Mouse (Mus musculus): ENCODE data around the gene Psma7. TPM values are rescaled to one million over a fixed set of nuclear protein-coding genes. Genes with fewer than 3 reads are reported as not detected.
A peak's percentile ranks its signal among the peaks of the same experiment; 100 is the strongest.

Psma7 gene
- polyA plus RNA-seq, 1 experiment from 2014 or later, result 610 TPM

GRCm38 (mm10) chr2:180033956-180034355 lies 8.3 kb downstream of the Psma7 start:
- H3K27me3 ChIP-seq (ENCODE audit: control insufficient read depth, insufficient read depth, low read length), result no peaks in the 10 kb centered on the region
- peaks cover 100% of the 10 kb centered on the region for H3K36me3 ChIP-seq (ENCODE audit: control insufficient read depth, insufficient read depth, low read length)
- WGBS, result 75% methylated on average over 3 of the region's 3 CpGs
- H3K4me1 ChIP-seq (ENCODE audit: control insufficient read depth, insufficient read depth, low read length), result no peaks in the 10 kb centered on the region
- no peak overlapping the region for H3K27ac ChIP-seq (replicated peaks; ENCODE audit: low read depth, low read length)
- DNase-seq, result no peak
- no peak overlapping the region for H3K4me3 ChIP-seq (replicated peaks; ENCODE audit: low read depth, low read length)
- no peak overlapping the region for H3K9ac ChIP-seq (replicated peaks; ENCODE audit: low read length)
- H3K9me3 ChIP-seq (ENCODE audit: control insufficient read depth, low read length), result no peaks in the 10 kb centered on the region
- ATAC-seq (ENCODE audit: low FRiP score, low TSS enrichment), result no peak; the same call in 1 of the 2 replicates
- no peak overlapping the region for H3K4me2 ChIP-seq (ENCODE audit: low read length)

GRCm38 (mm10) chr2:180032925-180033324 lies 9.3 kb downstream of the Psma7 start:
- Histone ChIP-seq H3K4me2 (ENCODE audit: low read length) (no peak overlapping the region), H3K4me3 (replicated peaks; ENCODE audit: low read depth, low read length) (no peak overlapping the region), H3K9me3 (ENCODE audit: control insufficient read depth, low read length) (no peaks in the 10 kb centered on the region), H3K9ac (replicated peaks; ENCODE audit: low read length) (no peak overlapping the region), H3K27me3 (ENCODE audit: control insufficient read depth, insufficient read depth, low read length) (no peaks in the 10 kb centered on the region), H3K27ac (replicated peaks; ENCODE audit: low read depth, low read length) (no peak overlapping the region), H3K36me3 (ENCODE audit: control insufficient read depth, insufficient read depth, low read length) (peaks cover 100% of the 10 kb centered on the region), H3K4me1 (ENCODE audit: control insufficient read depth, insufficient read depth, low read length) (peaks cover 6% of the 10 kb centered on the region)
- DNase-seq, result no peak
- no peak for ATAC-seq (ENCODE audit: low FRiP score, low TSS enrichment)
- WGBS, result 89% methylated on average over 3 of the region's 3 CpGs

GRCm38 (mm10) chr2:180031270-180031669 lies 11.0 kb downstream of the Psma7 start:
- H3K9me3 ChIP-seq (ENCODE audit: control insufficient read depth, low read length), result no peaks in the 10 kb centered on the region
- no peak overlapping the region for H3K27ac ChIP-seq (replicated peaks; ENCODE audit: low read depth, low read length)
- peaks cover 93% of the 10 kb centered on the region for H3K36me3 ChIP-seq (ENCODE audit: control insufficient read depth, insufficient read depth, low read length)
- H3K4me1 ChIP-seq (ENCODE audit: control insufficient read depth, insufficient read depth, low read length), result peaks cover 22% of the 10 kb centered on the region
- H3K4me2 ChIP-seq (ENCODE audit: low read length), result no peak overlapping the region
- no peaks in the 10 kb centered on the region for H3K27me3 ChIP-seq (ENCODE audit: control insufficient read depth, insufficient read depth, low read length)
- H3K9ac ChIP-seq (replicated peaks; ENCODE audit: low read length), result no peak overlapping the region
- WGBS, result 90% methylated on average over 6 of the region's 6 CpGs
- DNase-seq, result no peak
- H3K4me3 ChIP-seq (replicated peaks; ENCODE audit: low read depth, low read length), result no peak overlapping the region
- no peak for ATAC-seq (ENCODE audit: low FRiP score, low TSS enrichment)

GRCm38 (mm10) chr2:180027768-180028167 lies 14.5 kb downstream of the Psma7 start:
- peaks cover 58% of the 10 kb centered on the region for H3K36me3 ChIP-seq (ENCODE audit: control insufficient read depth, insufficient read depth, low read length)
- H3K4me2 ChIP-seq (ENCODE audit: low read length), result peak overlapping the region; percentile 82

GRCm38 (mm10) chr2:180025861-180026200 lies 16.4 kb downstream of the Psma7 start:
- ATAC-seq (ENCODE audit: low FRiP score, low TSS enrichment), result no peak

More at GRCm38 (mm10) chr2:180027768-180028167, 14.5 kb downstream of the Psma7 start:
- H3K9me3 ChIP-seq (ENCODE audit: control insufficient read depth, low read length), result no peaks in the 10 kb centered on the region
- peaks cover 5% of the 10 kb centered on the region; the same call in 1 of the 2 replicates for H3K27me3 ChIP-seq (ENCODE audit: control insufficient read depth, insufficient read depth, low read length)
- H3K4me1 ChIP-seq (ENCODE audit: control insufficient read depth, insufficient read depth, low read length), result peaks cover 22% of the 10 kb centered on the region
- peak overlapping the region; percentile 88 for H3K9ac ChIP-seq (replicated peaks; ENCODE audit: low read length)
- peak overlapping the region; percentile 98 for H3K4me3 ChIP-seq (replicated peaks; ENCODE audit: low read depth, low read length)
- DNase-seq, result no peak
- no peak for ATAC-seq (ENCODE audit: low FRiP score, low TSS enrichment)
- H3K27ac ChIP-seq (replicated peaks; ENCODE audit: low read depth, low read length), result no peak overlapping the region
- 80% methylated on average over 9 of the region's 9 CpGs for WGBS

GRCm38 (mm10) chr2:180025135-180025860 lies 16.9 kb downstream of the Psma7 start:
- H3K27me3 ChIP-seq (ENCODE audit: control insufficient read depth, insufficient read depth, low read length), result peaks cover 19% of the 10 kb centered on the region; the same call in 1 of the 2 replicates
- H3K9ac ChIP-seq (replicated peaks; ENCODE audit: low read length), result peak overlapping the region; percentile 88
- DNase-seq (peak; percentile 61), ATAC-seq (ENCODE audit: low FRiP score, low TSS enrichment) (peak; percentile 47)
- WGBS, result under 1% methylated on average over 83 of the region's 84 CpGs
- H3K9me3 ChIP-seq (ENCODE audit: control insufficient read depth, low read length), result no peaks in the 10 kb centered on the region
- H3K4me3 ChIP-seq (replicated peaks; ENCODE audit: low read depth, low read length), result peak overlapping the region; percentile 98
- H3K36me3 ChIP-seq (ENCODE audit: control insufficient read depth, insufficient read depth, low read length), result peaks cover 33% of the 10 kb centered on the region
- peaks cover 22% of the 10 kb centered on the region for H3K4me1 ChIP-seq (ENCODE audit: control insufficient read depth, insufficient read depth, low read length)
- peak overlapping the region; percentile 82 for H3K4me2 ChIP-seq (ENCODE audit: low read length)
- peak overlapping the region; percentile 96 for H3K27ac ChIP-seq (replicated peaks; ENCODE audit: low read depth, low read length)

More at GRCm38 (mm10) chr2:180025861-180026200, 16.4 kb downstream of the Psma7 start:
- DNase-seq, result no peak
- H3K4me1 ChIP-seq (ENCODE audit: control insufficient read depth, insufficient read depth, low read length), result peaks cover 22% of the 10 kb centered on the region
- peaks cover 39% of the 10 kb centered on the region for H3K36me3 ChIP-seq (ENCODE audit: control insufficient read depth, insufficient read depth, low read length)
- peak overlapping the region; percentile 88 for H3K9ac ChIP-seq (replicated peaks; ENCODE audit: low read length)
- H3K9me3 ChIP-seq (ENCODE audit: control insufficient read depth, low read length), result no peaks in the 10 kb centered on the region
- peaks cover 19% of the 10 kb centered on the region; the same call in 1 of the 2 replicates for H3K27me3 ChIP-seq (ENCODE audit: control insufficient read depth, insufficient read depth, low read length)
- WGBS, result 7% methylated on average over 6 of the region's 6 CpGs
- H3K27ac ChIP-seq (replicated peaks; ENCODE audit: low read depth, low read length), result peak overlapping the region; percentile 96
- H3K4me2 ChIP-seq (ENCODE audit: low read length), result peak overlapping the region; percentile 82
- H3K4me3 ChIP-seq (replicated peaks; ENCODE audit: low read depth, low read length), result peak overlapping the region; percentile 98

GRCm38 (mm10) chr2:180024401-180025098 lies 17.7 kb downstream of the Psma7 start, which contains the start of gene Lsm14b:
Lsm14b (plus strand) TSS chr2:180024987.
- H3K9ac ChIP-seq (replicated peaks; ENCODE audit: low read length), result peak within 1 kb of the TSS; percentile 88
- peak within 1 kb of the TSS; percentile 98 for H3K4me3 ChIP-seq (replicated peaks; ENCODE audit: low read depth, low read length)
- peak within 1 kb of the TSS; percentile 96 for H3K27ac ChIP-seq (replicated peaks; ENCODE audit: low read depth, low read length)
- peak within 1 kb of the TSS; percentile 82 for H3K4me2 ChIP-seq (ENCODE audit: low read length)
- WGBS, result under 1% methylated on average over 80 of the region's 80 CpGs
- no peaks in the 10 kb centered on the region for H3K9me3 ChIP-seq (ENCODE audit: control insufficient read depth, low read length)
- H3K36me3 ChIP-seq (ENCODE audit: control insufficient read depth, insufficient read depth, low read length), result peaks cover 26% of the 10 kb centered on the region
- peak; percentile 98 for DNase-seq
- peak; percentile 95 for ATAC-seq (ENCODE audit: low FRiP score, low TSS enrichment)
- peaks cover 19% of the 10 kb centered on the region; the same call in 1 of the 2 replicates for H3K27me3 ChIP-seq (ENCODE audit: control insufficient read depth, insufficient read depth, low read length)
- H3K4me1 ChIP-seq (ENCODE audit: control insufficient read depth, insufficient read depth, low read length), result peaks cover 22% of the 10 kb centered on the region

- H3K9me3 ChIP-seq (ENCODE audit: control insufficient read depth, low read length), result no peaks in the 10 kb centered on the region
- H3K4me1 ChIP-seq (ENCODE audit: control insufficient read depth, insufficient read depth, low read length), result peaks cover 14% of the 10 kb centered on the region
- no peak overlapping the region for H3K27ac ChIP-seq (replicated peaks; ENCODE audit: low read depth, low read length)
- WGBS, result 75% methylated on average over 6 of the region's 6 CpGs
- ATAC-seq (ENCODE audit: low FRiP score, low TSS enrichment) (no peak), DNase-seq (no peak)
- H3K36me3 ChIP-seq (ENCODE audit: control insufficient read depth, insufficient read depth, low read length), result peaks cover 8% of the 10 kb centered on the region
- H3K9ac ChIP-seq (replicated peaks; ENCODE audit: low read length), result no peak overlapping the region
- H3K4me3 ChIP-seq (replicated peaks; ENCODE audit: low read depth, low read length), result no peak overlapping the region
- no peak overlapping the region for H3K4me2 ChIP-seq (ENCODE audit: low read length)
- peaks cover 19% of the 10 kb centered on the region; the same call in 1 of the 2 replicates for H3K27me3 ChIP-seq (ENCODE audit: control insufficient read depth, insufficient read depth, low read length)
Measured at GRCm38 (mm10) chr2:180022751-180023150, 19.5 kb downstream of the Psma7 start.
